Mouse (Mus musculus) urinary bladder, adult 18-20 months (tissue): ENCODE measurements around the gene Nup107.

Experiments used
- DNase-seq, 2 experiments: peaks; one replicate each; pipeline ENCODE4 v3.0.0; 2022; ENCODE audit warnings: low spot score in 2 of 2, mixed read lengths in 2 of 2

Nup107 gene

DNA sequence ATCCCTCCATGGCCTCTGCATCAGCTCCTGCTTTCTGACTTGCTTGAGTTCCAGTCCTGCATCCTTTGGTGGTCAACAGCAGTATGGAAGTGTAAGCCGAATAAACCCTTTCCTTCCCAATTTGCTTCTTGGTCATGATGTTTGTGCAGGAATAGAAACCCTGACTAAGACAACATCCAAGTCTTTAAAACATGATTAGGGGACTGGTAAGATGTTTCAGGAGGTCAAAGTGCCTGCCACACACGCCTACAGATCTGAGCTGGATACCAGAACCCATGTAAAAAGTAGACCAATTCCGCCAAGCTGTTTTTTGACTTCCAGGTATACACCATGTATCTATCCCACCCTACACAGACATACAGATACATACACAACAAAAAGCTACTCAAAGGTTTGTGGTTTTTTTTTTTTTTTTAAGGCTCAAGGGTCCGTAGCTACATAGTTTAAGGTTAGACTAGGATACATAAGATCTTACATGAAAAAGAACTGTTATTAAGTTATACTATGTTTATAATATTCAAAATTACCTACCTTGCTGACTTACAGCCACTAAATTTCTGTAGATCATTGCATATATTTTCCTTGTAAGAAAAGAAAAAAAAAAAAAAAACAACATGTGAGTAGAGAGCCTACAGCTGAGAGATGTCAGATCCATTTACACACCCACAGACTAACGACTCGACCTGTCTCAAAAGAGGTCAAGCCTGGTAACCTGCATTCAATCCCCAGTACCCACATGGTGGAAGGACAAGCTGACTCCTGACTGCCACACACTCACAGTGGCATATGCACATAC, 91.3 kb downstream of the Nup107 start:
- no peak for DNase-seq
